Mouse (Mus musculus): Measurements from ENCODE around the gene Lemd2.

Gene Lemd2

DNA sequence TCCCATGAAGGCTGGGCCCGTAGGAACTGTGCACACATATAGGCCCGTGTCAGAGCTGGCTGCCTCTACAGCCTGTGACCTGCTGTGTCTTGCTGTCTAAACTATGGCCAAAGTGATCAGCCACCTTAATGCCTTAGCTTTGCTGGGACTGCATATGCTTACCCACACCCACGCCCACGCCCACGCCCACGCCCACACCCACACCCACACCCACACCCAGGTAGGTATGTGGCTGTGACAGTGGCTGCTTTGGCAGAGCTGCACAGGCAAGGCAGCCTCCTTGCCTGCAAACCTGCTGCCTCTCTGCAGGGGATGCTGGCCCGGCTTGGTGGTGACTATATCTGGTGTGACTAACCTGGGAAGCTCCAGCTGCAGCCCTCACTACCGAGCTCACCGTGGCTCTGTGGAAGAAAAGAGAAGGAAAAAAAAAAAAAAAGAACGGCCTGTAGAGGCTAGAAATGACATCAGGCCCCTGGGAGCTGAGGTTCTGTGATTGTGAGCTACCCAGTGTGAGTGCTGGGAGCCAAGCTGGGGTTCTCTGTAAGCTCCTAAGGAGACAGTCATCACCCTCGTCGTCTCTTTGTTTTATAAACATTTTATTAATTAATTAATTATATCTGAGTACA, 20.5 kb downstream of the Lemd2 start:
- no peak for DNase-seq

DNA sequence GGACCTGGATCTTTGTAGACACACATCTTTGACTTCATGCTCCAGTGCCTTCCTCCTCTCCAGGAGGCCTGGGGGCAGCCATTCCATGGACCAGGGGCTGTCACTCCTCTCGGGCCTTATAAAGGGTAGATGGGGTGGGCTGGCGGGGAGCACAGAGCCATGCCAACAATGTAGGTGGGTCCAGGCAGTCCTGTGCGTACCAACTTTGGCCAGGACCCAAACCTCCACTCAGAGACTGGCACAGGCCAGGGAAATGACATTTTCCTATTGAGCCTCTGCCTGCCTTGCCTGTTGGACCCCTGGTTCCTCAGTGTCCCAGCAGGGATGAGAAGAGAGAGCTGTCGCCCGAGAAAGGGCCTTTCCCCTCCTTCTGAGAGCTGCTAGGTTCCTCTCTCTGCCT, 21.9 kb downstream of the Lemd2 start:
- DNase-seq = no peak

DNA sequence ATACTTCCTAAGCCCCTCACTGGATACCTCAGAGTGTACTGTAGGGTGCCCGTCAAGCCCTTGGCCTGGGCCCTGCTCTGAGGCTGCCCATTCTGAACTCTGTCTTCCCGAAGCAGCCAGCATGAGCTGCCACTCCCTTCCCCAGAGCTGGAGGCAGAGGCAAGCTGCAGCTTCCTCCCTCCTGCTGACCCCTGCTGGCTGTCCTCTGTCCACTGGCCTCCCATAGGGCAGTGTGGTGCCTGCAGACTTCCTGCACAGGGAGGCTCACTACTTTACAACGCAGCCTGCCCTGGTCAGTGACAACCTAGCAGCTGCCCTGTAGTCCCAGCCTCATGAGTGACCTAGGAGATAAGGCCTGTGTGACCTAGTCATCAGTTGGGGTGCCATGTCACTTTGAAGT, 22.6 kb downstream of the Lemd2 start:
- DNase-seq = no peak

DNA sequence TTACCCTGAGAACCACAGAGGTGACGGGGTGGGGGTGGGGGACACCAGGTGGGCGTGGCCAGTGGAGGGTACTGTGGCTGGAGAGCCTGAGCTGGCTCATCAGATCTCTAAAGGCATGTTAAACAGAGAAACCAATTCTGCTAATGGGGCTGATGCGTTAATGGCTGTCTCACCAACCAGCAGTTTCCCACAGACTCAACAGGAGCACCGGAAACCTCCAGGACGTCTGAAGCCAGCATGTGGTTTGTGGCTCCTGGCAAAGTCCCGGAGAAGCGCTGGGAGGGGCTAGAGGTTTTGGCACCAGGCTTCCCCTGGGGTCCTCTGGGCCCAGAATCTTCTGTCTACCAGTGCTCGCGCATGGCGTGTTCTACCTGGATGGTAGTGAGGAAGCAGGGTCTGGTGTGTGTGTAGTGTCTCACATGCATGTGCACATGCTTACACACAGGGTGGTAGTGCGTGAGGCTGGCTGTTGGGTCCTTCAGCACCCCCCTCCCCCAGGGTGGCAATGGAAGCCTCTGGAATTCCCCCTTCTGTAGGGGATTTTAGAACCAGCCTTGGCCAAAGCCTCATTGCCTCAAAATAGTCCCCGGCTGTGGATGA, 24.5 kb downstream of the Lemd2 start:
- no peak for DNase-seq

DNA sequence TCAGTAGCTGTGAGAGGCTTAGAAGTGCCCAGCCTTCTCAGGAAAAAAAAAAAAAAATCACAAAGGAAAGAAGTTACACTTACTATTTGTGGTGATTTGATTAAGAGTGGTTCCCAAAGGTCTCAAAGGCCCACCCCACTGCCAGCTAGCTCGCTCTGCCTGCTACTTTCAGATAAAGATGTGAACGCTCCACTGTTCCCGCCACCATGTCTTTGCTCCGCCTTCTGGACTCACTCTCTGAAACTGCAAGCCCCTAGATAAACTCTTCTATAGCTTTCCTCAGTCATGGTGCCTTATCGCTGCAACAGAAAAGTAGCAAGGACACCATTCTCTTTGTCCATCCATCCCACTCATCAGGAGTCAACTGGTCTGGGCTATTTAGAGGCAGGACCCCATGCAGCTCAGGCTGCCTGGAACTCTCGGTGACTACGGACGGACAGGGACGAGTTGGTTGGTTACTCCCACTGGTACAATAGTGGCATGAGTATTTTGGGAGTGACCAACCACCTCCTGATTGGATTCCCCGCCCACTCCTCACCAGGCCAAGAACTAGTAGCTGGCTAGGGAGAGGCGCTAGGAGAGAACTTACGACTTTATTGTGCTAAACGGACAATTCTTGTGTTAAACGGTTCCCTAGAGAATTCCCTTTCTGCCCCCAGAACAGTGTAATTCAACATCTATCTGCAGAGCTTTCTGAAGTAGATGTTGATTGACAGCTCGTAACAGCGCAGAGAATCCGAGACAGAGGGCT, 25.7 kb downstream of the Lemd2 start:
- no peak for DNase-seq

DNA sequence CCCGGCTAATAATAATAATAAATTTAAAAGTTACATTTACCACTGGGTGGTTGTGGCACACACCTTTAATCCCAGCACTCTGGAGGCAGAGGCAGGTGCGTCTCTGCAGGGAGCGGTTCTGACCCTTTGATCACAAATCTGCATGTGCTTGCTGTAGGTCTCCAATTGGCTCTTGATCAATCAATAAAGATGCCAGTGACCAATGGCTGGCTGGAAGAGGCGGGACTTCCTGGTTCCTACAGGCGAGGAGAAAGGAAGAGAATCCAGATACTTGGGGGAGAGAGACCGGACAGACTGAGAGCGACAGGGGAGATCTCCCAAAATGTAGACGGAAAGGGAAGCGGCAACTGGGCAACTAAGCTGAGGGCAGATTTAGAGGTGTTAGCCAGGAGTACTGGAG, 26.2 kb downstream of the Lemd2 start:
- DNase-seq = no peak

DNA sequence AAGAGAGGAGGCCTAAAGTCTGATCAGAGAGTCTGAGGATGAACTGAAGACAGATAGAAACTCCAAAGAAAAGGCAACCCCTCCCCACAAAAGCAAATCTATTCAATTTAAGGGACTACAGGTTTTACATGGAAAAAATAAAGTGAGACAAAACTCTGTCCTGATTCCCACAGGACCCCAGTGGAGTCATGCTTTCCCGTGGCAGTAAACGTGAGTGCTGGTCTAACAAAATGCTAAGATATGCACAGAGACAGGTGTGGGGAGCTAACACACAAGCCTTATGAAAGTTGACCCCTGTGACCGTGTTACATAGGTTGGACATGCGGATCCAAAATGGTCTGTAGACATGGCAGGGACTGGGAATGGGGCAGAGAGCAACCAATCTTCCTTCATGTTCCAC, 27.5 kb downstream of the Lemd2 start:
- DNase-seq = no peak

DNA sequence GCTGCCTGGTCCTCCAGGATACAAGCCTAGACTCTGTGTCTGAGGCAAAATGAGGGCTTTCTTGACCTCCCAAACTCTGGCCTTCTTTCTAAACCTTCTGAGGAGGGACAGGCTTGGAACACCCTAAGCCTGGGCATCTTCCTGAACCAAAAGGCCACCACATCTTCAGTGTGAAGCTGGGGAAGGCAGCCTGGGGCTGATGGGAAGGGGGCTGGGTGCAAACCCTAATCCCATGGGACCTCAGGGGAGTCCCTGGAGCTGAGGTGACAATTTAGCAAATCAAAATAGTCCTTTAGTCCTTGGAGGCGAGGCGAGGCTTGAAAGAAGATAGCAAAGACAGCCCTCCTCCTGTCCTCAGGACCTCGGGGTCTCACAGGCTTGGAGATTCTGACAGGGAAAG, 28.0 kb downstream of the Lemd2 start:
- DNase-seq = no peak

DNA sequence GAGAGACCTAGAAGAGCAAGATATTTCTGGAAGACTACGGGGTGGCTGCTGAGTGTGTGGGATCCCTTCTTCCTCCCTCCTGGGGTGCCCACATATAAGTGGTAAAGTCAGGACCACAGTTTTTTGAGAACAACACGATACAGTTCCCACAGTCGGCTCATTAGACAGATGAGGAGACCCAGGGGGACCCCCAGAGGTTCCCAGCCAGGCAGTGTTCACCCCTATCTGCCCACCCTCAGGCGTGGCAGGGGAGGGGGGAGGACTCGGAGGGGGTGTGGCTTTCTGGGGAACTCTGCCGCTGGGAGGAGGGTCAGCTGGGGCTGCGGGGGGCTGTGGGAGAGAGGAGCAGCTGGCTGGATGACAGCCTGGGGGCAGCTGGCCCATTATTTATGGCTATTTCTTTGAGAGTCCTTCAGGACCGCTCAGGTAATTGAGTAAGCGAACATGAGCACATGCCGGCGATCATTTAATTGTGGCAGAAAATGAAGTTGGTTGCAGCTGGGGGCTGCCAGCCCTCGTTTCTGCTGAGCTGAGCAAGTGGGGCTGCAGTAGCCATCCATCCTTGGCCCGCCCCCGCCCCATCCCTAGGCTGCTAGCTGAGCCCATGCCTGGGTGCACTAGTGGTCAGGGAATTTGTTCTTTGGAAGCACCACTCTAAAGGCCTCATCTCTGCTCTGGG, 28.9 kb downstream of the Lemd2 start:
- no peak for DNase-seq

DNA sequence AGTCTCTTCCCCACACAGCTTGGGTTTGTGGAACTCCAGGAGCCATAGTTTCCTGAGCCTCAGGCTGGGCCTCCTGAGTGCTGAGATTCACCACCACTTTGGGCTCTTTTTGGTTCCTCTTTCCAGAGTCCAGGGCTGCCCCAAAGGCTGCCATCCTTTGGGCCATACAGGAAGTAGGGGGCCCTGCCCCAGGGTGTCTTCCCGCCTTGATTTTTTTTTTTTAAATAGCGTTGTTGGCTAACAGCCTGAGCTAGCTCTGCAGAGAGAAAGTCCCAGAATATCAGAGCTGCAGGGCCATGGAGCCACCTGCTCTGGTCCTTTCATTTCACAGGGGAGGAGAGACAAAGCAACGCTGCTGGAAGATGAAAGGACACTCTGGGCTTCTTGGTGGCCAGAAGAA, 30.6 kb downstream of the Lemd2 start:
- no peak for DNase-seq

DNA sequence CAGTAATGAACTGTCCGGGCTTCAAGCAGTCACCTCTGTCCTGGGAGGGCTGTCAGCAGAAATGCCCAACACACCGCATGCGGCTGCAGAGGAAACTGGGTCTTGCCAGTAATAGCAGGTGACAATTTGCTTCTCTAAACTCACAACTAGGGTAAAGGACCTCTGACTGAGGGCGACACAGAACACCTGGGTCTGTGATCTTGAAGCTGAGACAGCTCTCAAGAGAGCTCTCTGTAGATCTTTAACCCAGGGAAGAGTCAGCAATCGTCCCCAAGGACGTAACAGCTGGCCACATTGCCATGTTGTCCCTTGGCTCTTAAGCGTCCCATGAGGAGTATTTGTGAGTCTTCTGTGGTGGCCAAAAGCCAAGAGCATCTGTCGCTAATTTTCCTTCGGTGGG, 31.8 kb downstream of the Lemd2 start:
- DNase-seq = no peak

DNA sequence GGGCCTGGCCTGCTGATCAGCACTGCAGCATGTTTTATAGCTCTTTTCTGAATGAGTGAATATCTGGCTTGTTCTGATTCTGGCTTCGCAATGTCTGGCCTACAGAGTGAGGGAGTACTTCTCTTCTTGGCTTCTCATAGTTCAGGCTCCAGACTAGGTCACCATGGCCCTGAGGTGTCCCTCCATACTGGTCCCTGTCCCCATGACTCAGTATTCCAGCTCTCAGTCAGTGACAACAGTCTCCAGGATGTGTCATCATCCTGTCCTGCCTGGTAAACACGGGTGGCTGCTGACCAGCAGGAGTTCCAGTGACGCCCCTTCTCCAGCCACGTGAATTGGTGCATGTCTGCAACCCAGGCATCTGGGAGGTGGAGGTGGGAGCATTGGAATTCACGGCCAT, 33.1 kb downstream of the Lemd2 start:
- no peak for DNase-seq

DNA sequence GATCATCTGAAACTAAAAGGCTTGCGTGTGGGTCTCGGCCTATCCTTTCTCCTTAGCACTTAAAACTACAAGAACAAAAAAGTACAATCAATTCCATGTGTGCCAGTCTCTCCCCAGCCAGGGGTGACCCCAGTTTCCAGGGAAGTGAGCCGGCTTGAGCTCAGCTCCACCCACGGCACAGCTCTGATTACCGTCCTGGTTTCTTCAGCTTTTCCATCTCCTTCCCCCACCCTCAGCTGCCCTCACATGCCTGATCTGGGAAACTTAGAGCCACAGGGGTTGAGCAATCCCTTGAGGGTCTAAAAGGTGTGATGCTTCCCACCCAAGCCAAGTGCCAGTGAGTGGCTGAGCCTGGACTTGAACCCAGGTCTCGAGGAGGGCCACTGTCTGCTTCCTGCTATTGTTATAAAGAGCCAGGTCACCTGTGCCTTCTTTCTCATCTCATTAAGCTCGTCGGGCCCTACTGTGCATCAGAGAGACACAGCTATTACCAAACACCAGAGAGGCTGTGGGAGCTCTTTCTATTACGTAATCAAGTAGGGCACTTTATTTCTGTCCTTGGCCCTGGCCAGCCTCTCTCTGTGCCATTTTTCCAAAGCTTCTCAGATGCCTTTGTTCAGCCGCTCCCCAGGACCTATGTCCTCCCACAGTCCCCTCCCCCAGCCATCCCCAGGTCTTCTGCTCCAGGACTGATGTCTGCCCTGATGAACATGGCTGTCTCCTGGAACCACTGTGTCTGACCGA, 34.1 kb downstream of the Lemd2 start:
- no peak for DNase-seq

DNA sequence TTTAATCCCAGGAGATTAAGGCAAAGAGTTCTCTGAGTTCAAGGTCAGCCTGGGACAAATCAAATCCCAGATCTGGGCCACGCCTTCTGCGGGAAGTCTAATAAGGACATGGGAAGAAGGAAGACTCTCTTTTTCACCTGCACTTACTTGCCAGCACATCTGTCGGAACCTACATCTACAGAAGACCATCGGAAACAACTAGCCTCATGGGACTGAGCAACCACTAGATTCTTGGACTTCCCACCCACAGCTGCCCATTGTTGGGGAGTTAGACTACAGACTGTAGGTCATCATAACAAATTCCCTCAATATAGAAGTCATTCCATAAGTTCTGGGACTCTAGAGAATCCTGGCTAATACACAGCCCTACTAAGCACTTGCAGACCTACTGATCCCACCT, 35.7 kb downstream of the Lemd2 start:
- no peak for DNase-seq

DNA sequence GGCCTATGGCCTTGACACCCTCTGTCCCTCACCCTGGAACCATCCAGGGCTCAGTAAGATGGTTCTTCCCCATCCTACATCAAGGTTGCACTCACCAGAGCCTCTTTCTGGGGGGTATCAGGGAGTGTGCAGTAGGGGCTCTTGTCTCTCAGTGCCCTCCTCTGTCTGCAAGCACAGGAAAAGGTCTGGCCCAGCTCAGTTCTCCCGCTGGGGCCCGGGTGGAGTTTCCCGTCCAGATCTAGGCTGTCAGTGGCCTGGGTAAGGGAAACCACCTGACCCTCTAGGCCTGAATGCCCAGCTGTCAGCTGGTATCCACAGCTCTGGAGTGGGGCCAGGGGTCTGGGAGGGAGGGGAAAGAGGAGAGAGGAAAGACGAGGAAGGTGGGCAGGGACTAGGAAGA, 36.7 kb downstream of the Lemd2 start, which contains the start of gene Ip6k3:
Gene Ip6k3 (minus strand): TSS at position 251 of the 400 bp plus-strand sequence.
- no peak for DNase-seq

DNA sequence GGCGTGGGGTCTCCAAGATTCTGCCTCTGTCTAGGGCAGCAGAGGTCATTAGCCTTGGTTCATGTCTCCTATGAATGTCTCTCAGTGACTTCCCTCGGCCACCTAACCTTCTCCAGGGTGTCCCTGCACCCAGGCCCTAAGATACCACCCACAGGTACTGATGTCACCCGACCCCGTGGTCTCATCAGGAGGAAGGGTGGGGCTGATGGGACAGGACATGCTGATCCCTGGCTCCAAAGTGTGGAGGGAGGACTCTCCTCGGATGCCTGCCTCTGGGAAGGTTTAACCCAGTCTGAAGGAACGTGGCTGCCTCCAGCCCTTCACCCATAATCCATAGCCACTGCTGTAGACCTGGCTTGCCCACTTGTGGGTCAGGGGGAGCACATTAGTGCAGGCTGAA, 37.4 kb downstream of the Lemd2 start:
- DNase-seq = no peak

DNA sequence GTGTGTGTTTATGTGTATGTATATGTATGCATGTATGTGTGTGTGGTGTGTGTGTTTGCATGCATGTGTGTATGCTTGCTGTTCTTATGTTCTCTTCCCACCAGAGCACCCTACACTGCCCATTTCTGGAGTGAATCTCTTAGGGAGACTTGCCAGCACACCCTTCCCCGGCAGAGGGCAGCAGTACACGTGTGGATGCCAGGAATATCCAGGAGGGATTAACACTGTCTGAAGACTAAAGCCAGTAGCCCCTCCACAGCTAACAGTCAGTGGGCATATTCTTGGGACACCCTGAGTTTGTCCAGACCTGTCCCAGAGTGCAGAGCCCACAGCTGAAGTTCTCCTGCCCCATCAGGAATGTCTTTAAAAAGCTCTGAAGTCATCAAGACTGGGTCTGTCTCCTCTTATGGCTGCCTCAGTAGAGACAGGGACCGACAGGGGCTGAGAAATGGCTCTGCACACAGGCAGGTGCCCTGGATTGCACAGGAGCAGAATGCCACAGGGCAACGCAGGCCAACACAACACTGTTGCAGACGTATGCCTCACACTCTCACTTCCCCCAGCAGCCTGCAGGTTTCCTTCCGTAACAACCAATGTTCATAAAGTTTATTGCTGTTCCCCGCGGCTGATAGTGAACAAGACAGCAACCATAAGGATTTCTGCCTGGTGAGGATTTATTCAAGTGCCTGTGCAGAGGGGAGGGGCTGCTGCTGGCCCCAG, 39.1 kb downstream of the Lemd2 start:
- DNase-seq = no peak

DNA sequence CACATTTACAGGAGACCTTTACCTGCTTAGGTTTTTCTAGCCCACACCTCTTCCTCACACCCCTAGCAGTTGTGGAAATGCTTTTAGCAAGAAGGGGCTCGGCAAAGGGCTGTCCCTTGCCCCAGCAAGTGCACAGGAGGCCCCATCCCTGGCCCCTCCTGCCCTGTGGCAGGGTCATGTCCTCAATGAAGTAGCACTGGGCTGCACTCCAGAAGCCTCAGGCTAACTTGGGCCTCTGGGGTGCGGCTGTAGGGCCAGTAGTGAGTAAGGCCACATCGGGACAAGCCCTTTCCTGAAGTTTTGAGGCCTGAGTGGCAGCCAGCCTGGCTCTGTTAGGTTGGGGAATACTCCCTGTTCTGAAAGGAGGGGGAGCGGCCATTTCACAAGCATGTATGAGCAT, 43.4 kb downstream of the Lemd2 start:
- DNase-seq = no peak

DNA sequence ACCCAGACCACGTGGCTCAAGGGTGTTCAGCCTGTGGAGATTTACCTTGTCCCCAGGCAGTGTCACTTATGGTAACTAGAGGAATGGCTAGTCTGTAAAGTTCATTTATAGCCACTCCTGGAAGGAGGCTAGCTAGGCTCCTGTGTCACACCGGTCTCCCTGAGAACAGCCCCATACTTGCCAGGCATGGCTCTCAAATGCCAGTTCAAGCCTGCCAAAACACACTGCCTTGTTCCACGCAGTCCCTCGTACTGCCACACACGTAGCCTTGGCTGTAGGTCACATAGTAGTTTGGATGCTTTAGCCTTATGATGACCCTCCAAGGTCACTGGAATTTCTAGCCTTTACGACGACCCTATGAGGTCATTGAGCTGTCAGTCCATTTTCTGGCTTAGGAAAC, 45.1 kb downstream of the Lemd2 start:
- no peak for DNase-seq

DNA sequence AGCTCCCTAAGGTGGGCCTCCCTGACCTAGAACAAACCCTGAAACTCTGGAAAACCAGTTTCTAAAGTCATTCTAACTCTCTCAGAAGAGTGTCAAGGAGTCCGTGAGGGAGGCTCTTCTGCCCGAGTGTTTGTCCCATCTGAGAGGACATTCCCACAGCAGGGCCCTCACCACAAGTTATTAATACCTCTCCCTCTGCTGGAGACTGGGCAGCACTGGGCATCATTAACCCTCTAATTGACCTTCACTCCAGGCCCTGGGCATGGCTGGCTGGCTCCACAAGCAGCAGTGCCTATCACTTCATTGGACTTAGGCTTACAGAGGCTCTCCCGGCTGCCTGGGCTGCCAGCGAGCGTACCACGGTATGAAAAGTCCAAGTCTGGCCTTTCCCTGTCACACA, 45.8 kb downstream of the Lemd2 start:
- no peak for DNase-seq

DNA sequence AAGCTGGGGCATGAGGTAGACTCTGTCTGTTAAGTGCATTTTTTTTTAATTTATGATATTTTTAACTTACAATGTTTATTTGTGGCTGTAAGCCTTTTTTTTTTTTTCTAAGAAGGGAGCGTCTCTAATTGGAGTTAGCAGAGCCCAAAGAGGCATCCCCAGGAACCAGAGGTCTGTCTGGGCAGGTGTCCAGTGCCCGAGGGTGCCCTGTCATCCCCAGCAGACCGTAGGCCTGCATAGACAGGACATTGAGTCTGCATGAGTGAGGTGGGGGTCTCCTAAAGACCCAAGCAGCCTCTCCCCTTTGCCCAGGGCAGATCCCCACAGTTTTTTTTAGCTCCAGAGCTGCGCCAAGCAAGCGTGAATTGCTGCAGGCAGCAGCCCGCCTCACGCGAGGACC, 48.5 kb downstream of the Lemd2 start:
- DNase-seq = no peak

DNA sequence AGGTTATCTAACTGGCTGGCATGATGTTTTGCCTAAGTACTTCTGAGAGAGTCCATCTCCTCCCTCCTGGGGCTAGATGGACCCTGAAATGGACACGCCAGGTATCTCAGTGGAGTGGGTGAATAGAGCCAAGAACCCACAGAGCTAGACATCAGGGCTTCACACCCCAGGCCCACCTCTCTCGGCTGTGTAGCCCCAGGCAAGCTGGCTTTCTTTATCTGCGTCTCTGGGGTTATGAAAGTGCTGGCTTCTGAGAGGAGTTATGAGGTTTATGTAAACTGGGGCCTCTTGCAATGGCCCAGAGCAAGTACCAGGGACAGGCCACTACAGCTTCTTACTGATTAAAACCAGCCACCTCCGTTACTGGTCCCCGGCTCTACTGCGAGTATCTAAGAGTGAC, 49.4 kb downstream of the Lemd2 start:
- no peak for DNase-seq

DNA sequence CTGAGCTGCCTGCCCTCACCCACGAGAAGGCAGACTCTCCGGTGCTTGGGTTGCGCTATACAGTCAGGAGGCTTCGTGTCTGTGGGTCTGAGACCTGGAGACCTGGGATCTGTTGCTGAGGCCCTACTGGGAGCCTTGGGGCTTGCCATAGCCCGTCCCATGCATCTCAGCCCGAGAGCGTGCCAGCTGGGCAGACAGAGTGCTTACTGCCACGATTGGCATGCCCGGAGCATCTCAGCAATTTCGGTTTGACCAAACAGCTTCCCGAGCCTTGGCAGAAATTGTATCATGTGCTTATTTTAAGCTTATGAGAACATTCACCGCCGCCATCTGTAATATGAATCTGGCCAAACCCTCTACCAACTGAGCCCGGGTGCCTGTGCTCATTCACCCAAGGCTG, 50.0 kb downstream of the Lemd2 start:
- DNase-seq = no peak
